Mouse (Mus musculus) heart, adult 2 months (tissue): Measurements from ENCODE around the gene Cd244a. TPM values are rescaled to one million over a fixed set of nuclear protein-coding genes. Genes with fewer than 3 reads are reported as not detected.

Source experiments
- DNase-seq, 2 experiments: peaks; one replicate each; pipeline ENCODE4 v3.0.0; 2021
- H3K27ac ChIP-seq: fragments of 200-600 bp; 2 replicates; pipeline ENCODE4 v1.8.1; 2022
- H3K27me3 ChIP-seq: fragments of 200-500 bp; 2 replicates; pipeline ENCODE4 v1.6.1; 2012; ENCODE audit warnings: mild to moderate bottlenecking, low read length, inconsistent platforms, mixed read lengths; ENCODE audit not compliant: control insufficient read depth, insufficient read depth
- H3K36me3 ChIP-seq: fragments of 200-500 bp; 2 replicates; pipeline ENCODE4 v1.6.1; 2012; ENCODE audit warnings: low read length, inconsistent platforms; ENCODE audit not compliant: control insufficient read depth, insufficient read depth
- H3K4me1 ChIP-seq: fragments of 200-500 bp; 2 replicates; pipeline ENCODE4 v1.6.1; 2011; ENCODE audit warnings: low read length; ENCODE audit not compliant: control insufficient read depth, insufficient read depth
- H3K4me3 ChIP-seq: fragments of 200-600 bp; 2 replicates; pipeline ENCODE4 v1.8.1; 2022
- H3K79me2 ChIP-seq: fragments of 200-500 bp; replicated peaks from 2 replicates; pipeline ENCODE4 v1.6.1; 2012; ENCODE audit warnings: mild to moderate bottlenecking, inconsistent platforms, low read length, moderate library complexity, mixed read lengths; ENCODE audit not compliant: control insufficient read depth, insufficient read depth
- H3K9ac ChIP-seq: fragments of 200-500 bp; 2 replicates; pipeline ENCODE4 v1.6.1; 2012; ENCODE audit warnings: low read depth, mild to moderate bottlenecking, control low read depth, inconsistent platforms, low read length, mixed read lengths
- CTCF ChIP-seq: fragments of 200-600 bp; IDR thresholded peaks from 2 replicates; pipeline ENCODE4 v1.8.1; 2022; ENCODE audit warnings: antibody characterized with exemption, mild to moderate bottlenecking, moderate library complexity
- EP300 ChIP-seq: fragments of 200-500 bp; IDR thresholded peaks from 2 replicates; pipeline ENCODE4 v1.6.1; 2011; ENCODE audit warnings: low read depth, low read length, control low read depth; ENCODE audit not compliant: insufficient read depth
- POLR2A ChIP-seq: fragments of 200-500 bp; IDR thresholded peaks from 2 replicates; pipeline ENCODE4 v1.6.1; 2011; ENCODE audit warnings: mild to moderate bottlenecking, low read depth, low read length, control low read depth; ENCODE audit not compliant: insufficient read depth
- WGBS: fragments of 180-500 bp; shearing (Covaris S2); methylation state at CpG from one replicate; pipeline ENCODE4 v1.1.7; 2018; 5-methylcytosine and 5-hydroxymethylcytosine counted together
- intact Hi-C: fragments of 180-260 bp; cut with DNase I; formaldehyde crosslinking; loops from one replicate; pipeline ENCODE4 v1.15.1; 2025
- long read RNA-seq: library from polyadenylated mRNA; stranded (forward); transcript quantifications from one replicate; pipeline ENCODE4 v2.0.0, GENCODE M21; 2021
- polyA plus RNA-seq: library from polyadenylated mRNA; depleted of rRNA; stranded (reverse); fragments of >200 nt; gene quantifications from 2 replicates; pipeline ENCODE4 v1.2.3, GENCODE M21; 2012; rRNA removed
- total RNA-seq, 2 experiments: library from RNA; stranded (reverse); gene quantifications; 2 replicates each; pipeline ENCODE4 v1.2.3; 2021

Gene Cd244a
- total RNA-seq (under 1 TPM; 0.21 to 0.36 TPM), polyA plus RNA-seq (0.29 and 0.88 TPM in 2 replicates)
- long read RNA-seq, partial matches to known transcripts, result 0 of 2 reads
- long read RNA-seq, other reads (novel, unspliced or antisense), result 1 of 2 reads

GRCm38 (mm10) chr1:171558898-171559297 lies at the start of gene Cd244a:
Gene Cd244a, plus strand, starts transcription at chr1:171559193.
- Histone ChIP-seq H3K27ac (no peak within 1 kb of the TSS), H3K27me3 (no peaks in the 10 kb centered on the region), H3K79me2 (no peaks in the 10 kb centered on the region), H3K36me3 (no peaks in the 10 kb centered on the region), H3K4me1 (no peaks in the 10 kb centered on the region), H3K9ac (no peak within 1 kb of the TSS), H3K4me3 (no peak within 1 kb of the TSS)
- WGBS, result 66% methylated on average over 4 of the region's 4 CpGs
- intact Hi-C loops, result no loop called here
- peak in 1 of 2 experiments; percentile 31 for DNase-seq
- TF ChIP-seq EP300 (no peak), POLR2A (no peak), CTCF (no peak)

GRCm38 (mm10) chr1:171513234-171513633 lies 45.8 kb upstream of the Cd244a start:
- TF ChIP-seq CTCF (peak; percentile 34), POLR2A (no peak)
- H3K9ac ChIP-seq, result no peak overlapping the region
- H3K27ac ChIP-seq, result no peak overlapping the region
- H3K27me3 ChIP-seq, result no peaks in the 10 kb centered on the region
- DNase-seq, result no peak
- intact Hi-C loops, result loop anchor here (1.0 kb wide), 1 partner anchor 25 kb away; no protein-coding TSS in a partner anchor
- H3K79me2 ChIP-seq, result no peaks in the 10 kb centered on the region
- H3K36me3 ChIP-seq, result no peaks in the 10 kb centered on the region
- H3K4me1 ChIP-seq, result no peaks in the 10 kb centered on the region
- no peak overlapping the region for H3K4me3 ChIP-seq
- WGBS, result 83% methylated on average over 2 of the region's 2 CpGs

- intact Hi-C loops, result loop anchor here (1.0 kb wide), 1 partner anchor 25 kb away; no protein-coding TSS in a partner anchor
- WGBS, result 90% methylated on average over 1 of the region's 1 CpGs
- no peak overlapping the region for H3K9ac ChIP-seq
- H3K27ac ChIP-seq, result no peak overlapping the region
- no peaks in the 10 kb centered on the region for H3K4me1 ChIP-seq
- H3K4me3 ChIP-seq, result no peak overlapping the region
- no peaks in the 10 kb centered on the region for H3K36me3 ChIP-seq
- TF ChIP-seq CTCF, result no peak
- no peak for TF ChIP-seq EP300
- no peak for TF ChIP-seq POLR2A
- H3K79me2 ChIP-seq, result no peaks in the 10 kb centered on the region
- no peaks in the 10 kb centered on the region for H3K27me3 ChIP-seq
- no peak for DNase-seq
Measured at GRCm38 (mm10) chr1:171513760-171514159, 45.2 kb upstream of the Cd244a start.

- WGBS, result 15% methylated on average over 1 of the region's 1 CpGs
- Histone ChIP-seq H3K36me3 (no peaks in the 10 kb centered on the region), H3K9ac (no peak overlapping the region), H3K27me3 (no peaks in the 10 kb centered on the region), H3K4me1 (no peaks in the 10 kb centered on the region), H3K27ac (no peak overlapping the region), H3K4me3 (no peak overlapping the region), H3K79me2 (no peaks in the 10 kb centered on the region)
- intact Hi-C loops, result no loop called here
- no peak for TF ChIP-seq POLR2A
- peak; percentile 13; the same call in 1 of the 2 replicates for TF ChIP-seq CTCF
- no peak for DNase-seq
Measured at GRCm38 (mm10) chr1:171515039-171515438, 44.0 kb upstream of the Cd244a start.

GRCm38 (mm10) chr1:171515557-171515956 lies 43.4 kb upstream of the Cd244a start:
- Histone ChIP-seq H3K27ac (no peak overlapping the region), H3K4me1 (no peaks in the 10 kb centered on the region), H3K9ac (no peak overlapping the region), H3K27me3 (no peaks in the 10 kb centered on the region), H3K4me3 (no peak overlapping the region), H3K36me3 (no peaks in the 10 kb centered on the region), H3K79me2 (no peaks in the 10 kb centered on the region)
- TF ChIP-seq POLR2A (no peak), CTCF (no peak), EP300 (no peak)
- intact Hi-C loops, result no loop called here
- WGBS, result 81% methylated on average over 4 of the region's 4 CpGs
- DNase-seq, result no peak

GRCm38 (mm10) chr1:171531367-171531766 lies 27.6 kb upstream of the Cd244a start:
- DNase-seq, result no peak
- WGBS, result 95% methylated on average over 4 of the region's 4 CpGs
- intact Hi-C loops, result no loop called here

More at GRCm38 (mm10) chr1:171531367-171531766, 27.6 kb upstream of the Cd244a start:
- H3K27ac ChIP-seq, result no peak overlapping the region
- no peak overlapping the region for H3K4me3 ChIP-seq
- H3K4me1 ChIP-seq, result no peaks in the 10 kb centered on the region
- H3K9ac ChIP-seq, result no peak overlapping the region
- TF ChIP-seq EP300 (no peak), POLR2A (no peak), CTCF (no peak)
- H3K36me3 ChIP-seq, result no peaks in the 10 kb centered on the region
- no peaks in the 10 kb centered on the region for H3K79me2 ChIP-seq
- no peaks in the 10 kb centered on the region for H3K27me3 ChIP-seq
